Comparison of ENCODE assay signal across 9 mouse cellular contexts in genomic region chr11:53590368-53590768, GRCm38 (mm10). TPM values are rescaled to one million over a fixed set of nuclear protein-coding genes. Genes with fewer than 3 reads are reported as not detected.
DNase-seq lines count a peak whose midpoint lies in the region; ATAC-seq and TF ChIP-seq lines count a peak whose summit lies in the region.
"Had no signal": no experiment of that assay in that cellular context is flagged by ENCODE, and none has a peak within 500 bp of the region (broad histone marks: within the 10 kb centered on the region; RNA-seq: fewer than 3 reads in every experiment).

No protein-coding gene starts in this region.

- peaks cover 65% of the 10 kb centered on the region for H3K36me3 ChIP-seq in megakaryocyte, embryonic 14.5 days (replicated peaks; ENCODE audit: low read length)

- H3K4me3 ChIP-seq in gastrocnemius, adult 2 months: no peak overlapping the region
- peak overlapping the region; percentile 89 for H3K4me3 ChIP-seq in megakaryocyte, embryonic 14.5 days (replicated peaks)
- H3K4me3 ChIP-seq: embryonic facial prominence, embryonic 15.5 days had no signal

- H3K27ac ChIP-seq in gastrocnemius, adult 2 months: no peak overlapping the region
- H3K27ac ChIP-seq: embryonic facial prominence, embryonic 15.5 days had no signal

- DNase-seq in gastrocnemius, adult 2 months: peak; percentile 40
- no peak for DNase-seq in gastrocnemius, postnatal 36 days
- DNase-seq in 3134 (ENCODE audit: extremely low read depth, insufficient read length, low spot score): peak; percentile 26
- DNase-seq in MEL-GATA-1-ER (ENCODE audit: extremely low read depth, low read depth): peak; percentile 53
- peak; percentile 66 for DNase-seq in embryo, embryonic 10.5 days (ENCODE audit: low spot score)
- peak; percentile 70 for DNase-seq in thymus, postnatal 0 days (ENCODE audit: low spot score)

- H3K27me3 ChIP-seq in megakaryocyte, embryonic 14.5 days (replicated peaks): no peaks in the 10 kb centered on the region
- H3K27me3 ChIP-seq: embryonic facial prominence, embryonic 15.5 days had no signal

- intact Hi-C loops in gastrocnemius, adult 2 months (cut with DNase I): no loop called here
- intact Hi-C loops in gastrocnemius, postnatal 36 days (cut with DNase I): no loop called here

- H3K9me3 ChIP-seq in megakaryocyte, embryonic 14.5 days: peaks cover 3% of the 10 kb centered on the region; the same call in 1 of the 2 replicates
- H3K9me3 ChIP-seq: embryonic facial prominence, embryonic 15.5 days had no signal

- H3K4me1 ChIP-seq in megakaryocyte, embryonic 14.5 days: peaks cover 47% of the 10 kb centered on the region
- H3K4me1 ChIP-seq: embryonic facial prominence, embryonic 15.5 days had no signal

- ATAC-seq in inflammation-experienced regulatory T-cells, adult 6 months: peak; percentile 94

- peak; percentile 62 for TF ChIP-seq CTCF in gastrocnemius, adult 2 months (IDR thresholded peaks at IDR 0.05)

RNA-seq across cellular contexts. Expression of gene Kif3a, which starts 23.2 kb away (rescaled TPM):
- total RNA-seq in gastrocnemius, adult 2 months (2021): 1 to 10 TPM; 4.6 to 6.3 TPM
- 1 to 10 TPM; 3.2 to 4.9 TPM for total RNA-seq in gastrocnemius, postnatal 36 days (2021)
- polyA plus RNA-seq in inflammation-experienced regulatory T-cells, adult 6 months (2017; shearing (Covaris generic)): 10 to 100 TPM in 2 of 3 experiments, 1 to 10 TPM in 1; 5.5 to 11.6 (median 11.6) TPM
- polyA plus RNA-seq in megakaryocyte, embryonic 14.5 days (2012; ENCODE audit: insufficient read depth, low replicate concordance): 1.6 and 5.8 TPM in 2 replicates
- polyA plus RNA-seq in thymus, postnatal 0 days (2015; fragmentation: Nextera tagmentation; extraction: Ambion mirVana): 23.8 and 25.1 TPM in 2 replicates

RNA-seq across cellular contexts. Expression of gene Il4, which starts 28.1 kb away (rescaled TPM):
- total RNA-seq in gastrocnemius, adult 2 months (2021): not detected
- not detected for total RNA-seq in gastrocnemius, postnatal 36 days (2021)
- 10 to 100 TPM in 2 of 3 experiments, 1 to 10 TPM in 1; 3.1 to 26.5 (median 14.7) TPM for polyA plus RNA-seq in inflammation-experienced regulatory T-cells, adult 6 months (2017; shearing (Covaris generic))
- polyA plus RNA-seq in megakaryocyte, embryonic 14.5 days (2012; ENCODE audit: insufficient read depth, low replicate concordance): not detected in 2 replicates
- polyA plus RNA-seq in thymus, postnatal 0 days (2015; fragmentation: Nextera tagmentation; extraction: Ambion mirVana): 1.2 and 1.5 TPM in 2 replicates

RNA-seq across cellular contexts. Expression of gene Il13, which starts 44.1 kb away (rescaled TPM):
- total RNA-seq in gastrocnemius, adult 2 months (2021): not detected
- total RNA-seq in gastrocnemius, postnatal 36 days (2021): not detected
- polyA plus RNA-seq in inflammation-experienced regulatory T-cells, adult 6 months (2017; shearing (Covaris generic)): not detected
- polyA plus RNA-seq in megakaryocyte, embryonic 14.5 days (2012; ENCODE audit: insufficient read depth, low replicate concordance): 0.17 TPM in 1 of 2 replicates, not detected in the other
- polyA plus RNA-seq in thymus, postnatal 0 days (2015; fragmentation: Nextera tagmentation; extraction: Ambion mirVana): 1.0 and 1.3 TPM in 2 replicates
- polyA plus RNA-seq: embryonic facial prominence, embryonic 15.5 days had no signal

Comparison
In these comparisons a context has a peak if more than half of its experiments do, and no peak if none do; other contexts are left out.
1. DNase-seq: peak in gastrocnemius, adult 2 months (single experiment), 3134 (single experiment), MEL-GATA-1-ER (single experiment), embryo, embryonic 10.5 days (single experiment) and thymus, postnatal 0 days (single experiment); none in gastrocnemius, postnatal 36 days (0 of 2).